Comparison of ENCODE assay signal across 8 mouse cellular contexts in genomic region chr11:50026521-50027090, GRCm38 (mm10). TPM values are rescaled to one million over a fixed set of nuclear protein-coding genes. Genes with fewer than 3 reads are reported as not detected.
DNase-seq lines count a peak whose midpoint lies in the region; ATAC-seq and TF ChIP-seq lines count a peak whose summit lies in the region.

No protein-coding gene starts in this region.

- peaks cover 15% of the 10 kb centered on the region for H3K27me3 ChIP-seq in hindbrain, embryonic 10.5 days (ENCODE audit: insufficient read depth, poor library complexity, severe bottlenecking)
- no peaks in the 10 kb centered on the region for H3K27me3 ChIP-seq in lung, postnatal 0 days (replicated peaks; ENCODE audit: insufficient read depth, low read length)

- peak overlapping the region; percentile 79 for H3K4me3 ChIP-seq in hindbrain, embryonic 10.5 days
- H3K4me3 ChIP-seq in lung, postnatal 0 days (ENCODE audit: low read depth, low read length) = peak overlapping the region; percentile 88

- H3K9ac ChIP-seq in lung, postnatal 0 days (replicated peaks; ENCODE audit: low read depth) = peak overlapping the region; percentile 88; the same call in 1 of the 2 replicates

- DNase-seq in 416B (ENCODE audit: low read depth) = peak; percentile 90
- peak; percentile 39 for DNase-seq in brain, adult 2 months (ENCODE audit: low read depth, low spot score)
- DNase-seq in hindbrain, embryonic 10.5 days (ENCODE audit: low spot score) = no peak
- peak; percentile 41 for DNase-seq in lung, postnatal 0 days (ENCODE audit: low spot score)
- DNase-seq in urinary bladder, postnatal 4 days (ENCODE audit: low spot score in 2 of 2) = no peak
- no peak for DNase-seq in kidney, adult 8-10 months
- DNase-seq in spleen, postnatal 14 days (ENCODE audit: low spot score in 2 of 2) = no peak
- no peak for DNase-seq in embryo, embryonic 10 days (ENCODE audit: low spot score)

- TF ChIP-seq EP300 in lung, postnatal 0 days (IDR thresholded peaks at IDR 0.05) = no peak

- WGBS in hindbrain, embryonic 10.5 days = 53% methylated on average over 3 of the region's 3 CpGs
- WGBS in lung, postnatal 0 days = 26% methylated on average over 3 of the region's 3 CpGs

- no peak for TF ChIP-seq CTCF in lung, postnatal 0 days (IDR thresholded peaks at IDR 0.05)

- H3K4me1 ChIP-seq in hindbrain, embryonic 10.5 days (replicated peaks) = peaks cover 37% of the 10 kb centered on the region
- peaks cover 9% of the 10 kb centered on the region; the same call in 1 of the 2 replicates for H3K4me1 ChIP-seq in lung, postnatal 0 days (ENCODE audit: insufficient read depth, low read depth, low read length)

- H3K36me3 ChIP-seq in hindbrain, embryonic 10.5 days = no peaks in the 10 kb centered on the region
- no peaks in the 10 kb centered on the region for H3K36me3 ChIP-seq in lung, postnatal 0 days (ENCODE audit: insufficient read depth, low read length)

- H3K27ac ChIP-seq in hindbrain, embryonic 10.5 days = peak overlapping the region; percentile 98
- no peak overlapping the region for H3K27ac ChIP-seq in lung, postnatal 0 days (ENCODE audit: low read length)

- peak overlapping the region; percentile 85 for H3K4me2 ChIP-seq in lung, postnatal 0 days (replicated peaks; ENCODE audit: low read depth, low read length)

- no peak for ATAC-seq in lung, postnatal 0 days

- H3K9me3 ChIP-seq in hindbrain, embryonic 10.5 days = no peaks in the 10 kb centered on the region
- H3K9me3 ChIP-seq in lung, postnatal 0 days (ENCODE audit: low read length) = no peaks in the 10 kb centered on the region

RNA-seq across cellular contexts. Expression of gene Rnf130, which starts 1.5 kb away (rescaled TPM):
- polyA plus RNA-seq in hindbrain, embryonic 10.5 days (2016; fragmentation: Nextera tagmentation; extraction: Ambion mirVana) = 59.1 and 62.4 TPM in 2 replicates
- polyA plus RNA-seq in lung, postnatal 0 days (2015; fragmentation: Nextera tagmentation; extraction: Ambion mirVana) = 77.5 and 81.6 TPM in 2 replicates

Comparison
In these comparisons a context has a peak if more than half of its experiments do, and no peak if none do; other contexts are left out.
1. DNase-seq: peak in 416B (single experiment), brain, adult 2 months (single experiment) and lung, postnatal 0 days (single experiment); none in hindbrain, embryonic 10.5 days (single experiment), urinary bladder, postnatal 4 days (0 of 2), kidney, adult 8-10 months (0 of 2), spleen, postnatal 14 days (0 of 2) and embryo, embryonic 10 days (single experiment).